Mouse (Mus musculus): ENCODE measurements around the gene Sirpa. TPM values are rescaled to one million over a fixed set of nuclear protein-coding genes. Genes with fewer than 3 reads are reported as not detected.

Sirpa gene
- total RNA-seq, 2 experiments from 2014 or later, result 110 to 121 TPM

Other genes with a start within 250 kb of the Sirpa start
- gene Il1b, start 221.7 kb upstream of the Sirpa start, total RNA-seq (2021), result under 1 TPM in 1 of 2 experiments, not detected in 1; 0.60 TPM
- gene F830045P16Rik, start 56.2 kb upstream of the Sirpa start, total RNA-seq (2021), result under 1 TPM in 1 of 2 experiments, not detected in 1; 0.18 TPM
- 1 to 10 TPM; 8.6 to 9.1 TPM for gene Pdyn, start 107.0 kb downstream of the Sirpa start, total RNA-seq (2021)
- gene Stk35, start 207.7 kb downstream of the Sirpa start, total RNA-seq (2021), result 10 to 100 TPM; 24.7 to 27.3 TPM

Data from left cerebral cortex, postnatal 4 days (tissue).